Mouse (Mus musculus) spleen, postnatal 0 days (tissue): ENCODE data around the gene Cobll1. TPM values are rescaled to one million over a fixed set of nuclear protein-coding genes. Genes with fewer than 3 reads are reported as not detected.

Experiments used
- polyA plus RNA-seq: library from polyadenylated mRNA; unstranded; fragments of >200 nt; fragmentation: Nextera tagmentation; extraction: Ambion mirVana; gene quantifications from 2 replicates; pipeline ENCODE4 v1.2.1, GENCODE M21; 2015

The Cobll1 gene
- 2.4 and 2.8 TPM in 2 replicates for polyA plus RNA-seq

GRCm38 (mm10) chr2:65238964-65239570 lies at the start of gene Cobll1:
Cobll1 (minus strand) TSS chr2:65239403.

Other genes starting within 250 kb of the Cobll1 start
- gene Grb14, start 214.4 kb downstream of the Cobll1 start, polyA plus RNA-seq = 5.1 and 7.2 TPM in 2 replicates
- not detected in 2 replicates for gene Slc38a11, start 124.6 kb upstream of the Cobll1 start, polyA plus RNA-seq